Mouse (Mus musculus): ENCODE data around the gene Bdp1.

Gene Bdp1

DNA sequence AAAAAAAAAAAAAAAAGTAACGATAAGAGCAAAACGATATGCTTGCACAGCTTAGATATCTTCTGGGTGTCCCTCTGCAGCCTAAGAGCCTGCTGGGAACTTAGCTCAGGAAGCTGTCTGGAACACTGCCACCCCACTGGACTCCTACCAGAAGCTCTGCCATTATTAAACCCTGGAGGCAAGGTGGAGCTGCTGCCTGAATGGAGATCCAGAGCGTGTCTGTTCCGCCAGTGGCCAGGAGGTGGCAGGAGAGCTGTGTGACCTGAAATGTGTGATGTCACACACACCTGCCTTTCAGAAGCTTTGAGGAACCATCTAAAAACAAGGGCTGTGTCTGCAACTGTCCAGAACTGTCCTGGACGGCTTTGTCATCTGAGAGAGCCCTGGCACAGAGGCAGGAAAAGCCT is 102.1 kb downstream of the Bdp1 start:
- DNase-seq (ENCODE audit: low read depth): peak; percentile 62

DNA sequence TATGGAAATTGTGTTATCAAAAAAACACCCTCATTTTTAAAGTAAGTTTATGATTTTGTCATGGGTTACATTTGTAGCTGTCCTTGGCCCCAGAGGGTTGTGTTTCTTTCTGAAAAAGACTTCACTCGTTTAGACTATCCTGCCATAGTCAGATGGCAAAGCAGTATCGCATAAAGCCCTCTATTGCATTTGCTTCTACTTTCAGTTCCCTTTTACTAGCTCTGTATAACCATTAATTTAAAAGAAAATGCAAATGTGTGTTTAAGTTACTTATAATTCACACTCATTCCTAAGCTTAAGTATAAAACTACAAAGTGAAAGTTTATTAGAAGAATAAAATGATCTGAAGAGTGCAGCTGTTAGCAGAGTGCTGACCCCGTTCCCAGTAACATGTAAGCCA is 104.8 kb downstream of the Bdp1 start:
- DNase-seq (ENCODE audit: low read depth): no peak

DNA sequence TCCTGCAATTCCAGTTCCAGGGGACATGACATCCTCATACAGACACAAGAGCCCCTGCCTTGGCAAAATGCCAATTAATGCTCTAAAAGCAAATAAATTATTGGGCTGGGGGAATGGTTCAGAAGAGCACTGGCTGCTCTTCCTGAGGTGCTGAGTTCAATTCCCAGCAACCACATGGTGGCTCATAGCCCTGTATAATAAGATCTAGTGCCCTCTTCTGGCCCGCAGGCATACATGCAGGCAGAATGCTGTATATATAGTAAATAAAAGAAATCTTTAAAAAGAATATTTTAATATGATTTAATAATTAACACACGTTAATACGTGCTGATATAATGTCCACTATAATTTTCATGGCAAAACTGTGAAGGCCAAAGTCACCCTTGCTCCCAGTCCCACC is 105.8 kb downstream of the Bdp1 start:
- no peak for DNase-seq (ENCODE audit: low read depth)

DNA sequence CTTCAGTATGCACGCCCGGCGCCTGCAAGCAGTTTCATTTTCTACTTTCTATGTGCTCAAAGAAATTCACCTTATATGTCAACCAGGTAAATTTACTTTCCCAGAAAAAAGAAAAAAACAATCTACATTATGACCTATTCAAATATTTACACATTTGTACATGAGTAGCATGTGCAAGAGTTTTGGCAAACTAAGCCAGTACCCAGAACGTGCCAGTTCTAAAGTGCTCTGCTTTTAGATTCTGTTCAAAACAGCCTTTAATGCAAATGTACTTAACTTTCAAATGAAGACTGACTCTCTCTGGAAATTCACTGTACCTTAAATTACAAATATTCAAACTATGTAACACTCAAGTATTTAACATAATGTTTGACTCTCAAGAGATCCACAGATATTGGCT is 114.3 kb downstream of the Bdp1 start:
- DNase-seq (ENCODE audit: low read depth): no peak

- DNase-seq (ENCODE audit: low read depth): no peak
These were observed 120.5 kb downstream of the Bdp1 start for GRCm38 (mm10) chr13:99983320-99983719.

GRCm38 (mm10) chr13:99979406-99979805 is 124.5 kb downstream of the Bdp1 start:
- no peak for DNase-seq (ENCODE audit: low read depth)

DNA sequence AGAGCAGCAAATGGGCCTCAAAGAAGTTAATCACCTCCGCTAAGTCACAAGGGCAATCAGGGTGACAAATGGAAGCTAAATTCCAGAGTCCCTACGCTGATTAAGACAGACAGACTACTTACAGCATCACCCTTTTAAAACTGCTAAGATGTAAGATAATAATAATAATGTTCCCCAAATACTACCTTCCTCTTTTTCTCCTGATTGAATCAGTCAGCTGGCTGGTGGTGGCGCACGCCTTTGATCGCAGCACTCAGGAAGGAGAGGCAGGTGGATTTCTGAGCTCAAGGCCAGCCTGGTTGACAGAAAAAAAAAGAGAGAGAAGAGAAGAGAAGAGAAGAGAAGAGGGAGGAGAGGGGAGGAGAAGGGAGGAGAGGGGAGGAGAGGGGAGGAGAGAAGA is 133.8 kb downstream of the Bdp1 start:
- DNase-seq (ENCODE audit: low read depth): no peak

Data from c-Kit-positive CD71-positive TER-119-negative erythroid progenitor cells, embryonic 14.5 days (primary cell).